Mouse (Mus musculus) liver, adult (tissue): Measurements from ENCODE around the gene Slfn1.

Experiments
- GATA4 ChIP-seq: IDR thresholded peaks from 2 replicates; pipeline ENCODE4 v1.6.1; 2014; ENCODE audit warnings: mild to moderate bottlenecking, low read length; ENCODE audit not compliant: insufficient replicate concordance

The Slfn1 gene

GRCm38 (mm10) chr11:83116597-83117227 lies at the start of gene Slfn1:
TSS of gene Slfn1 (plus strand) at chr11:83116849.
- no peak for TF ChIP-seq GATA4

- TF ChIP-seq GATA4, result no peak
Observed at GRCm38 (mm10) chr11:83067982-83068694, 48.5 kb upstream of the Slfn1 start.

GRCm38 (mm10) chr11:83070321-83070970 lies 46.2 kb upstream of the Slfn1 start:
- no peak for TF ChIP-seq GATA4

GRCm38 (mm10) chr11:83077714-83078422 lies 38.8 kb upstream of the Slfn1 start:
- TF ChIP-seq GATA4, result no peak

- no peak for TF ChIP-seq GATA4
Observed at GRCm38 (mm10) chr11:83078423-83079140, 38.1 kb upstream of the Slfn1 start.

GRCm38 (mm10) chr11:83079487-83080199 lies 37.0 kb upstream of the Slfn1 start:
- TF ChIP-seq GATA4, result no peak

- TF ChIP-seq GATA4, result no peak
Observed at GRCm38 (mm10) chr11:83082741-83083473, 33.7 kb upstream of the Slfn1 start.

GRCm38 (mm10) chr11:83084161-83084560 lies 32.5 kb upstream of the Slfn1 start:
- TF ChIP-seq GATA4, result no peak

- TF ChIP-seq GATA4, result no peak
Observed at GRCm38 (mm10) chr11:83084761-83085160, 31.9 kb upstream of the Slfn1 start.

- TF ChIP-seq GATA4, result no peak
Observed at GRCm38 (mm10) chr11:83115138-83115537, 1.5 kb upstream of the Slfn1 start.

GRCm38 (mm10) chr11:83118056-83118455 lies 1.4 kb downstream of the Slfn1 start:
- no peak for TF ChIP-seq GATA4

- no peak for TF ChIP-seq GATA4
Observed at GRCm38 (mm10) chr11:83121131-83121685, 4.6 kb downstream of the Slfn1 start.

- TF ChIP-seq GATA4, result no peak
Observed at GRCm38 (mm10) chr11:83123198-83123597, 6.5 kb downstream of the Slfn1 start.

GRCm38 (mm10) chr11:83124906-83125305 lies 8.3 kb downstream of the Slfn1 start:
- no peak for TF ChIP-seq GATA4
